Mouse (Mus musculus) right cerebral cortex, adult 2 months (tissue): ENCODE measurements around the gene Klhdc4.

Experiments used
- DNase-seq, 2 experiments: peaks; one replicate each; pipeline ENCODE4 v3.0.0; 2021 to 2022; ENCODE audit warnings: low spot score in 2 of 2

Gene Klhdc4

GRCm38 (mm10) chr8:121808032-121808431 lies 21.3 kb downstream of the Klhdc4 start:
- no peak for DNase-seq

GRCm38 (mm10) chr8:121806126-121806525 lies 23.2 kb downstream of the Klhdc4 start:
- no peak for DNase-seq

GRCm38 (mm10) chr8:121804829-121805228 lies 24.5 kb downstream of the Klhdc4 start:
- no peak for DNase-seq

GRCm38 (mm10) chr8:121798401-121798800 lies 31.0 kb downstream of the Klhdc4 start:
- no peak for DNase-seq

GRCm38 (mm10) chr8:121796406-121796805 lies 33.0 kb downstream of the Klhdc4 start:
- DNase-seq: no peak

- no peak for DNase-seq
Observed at GRCm38 (mm10) chr8:121795461-121795860, 33.9 kb downstream of the Klhdc4 start.

GRCm38 (mm10) chr8:121794151-121794550 lies 35.2 kb downstream of the Klhdc4 start:
- DNase-seq: no peak

GRCm38 (mm10) chr8:121792627-121793026 lies 36.7 kb downstream of the Klhdc4 start:
- DNase-seq: no peak

GRCm38 (mm10) chr8:121792159-121792558 lies 37.2 kb downstream of the Klhdc4 start:
- no peak for DNase-seq

GRCm38 (mm10) chr8:121788786-121789185 lies 40.6 kb downstream of the Klhdc4 start:
- DNase-seq: no peak

GRCm38 (mm10) chr8:121786542-121786941 lies 42.8 kb downstream of the Klhdc4 start:
- DNase-seq: peak; percentile 73 to 78

GRCm38 (mm10) chr8:121782493-121782892 lies 46.9 kb downstream of the Klhdc4 start:
- DNase-seq: no peak

- DNase-seq: no peak
Observed at GRCm38 (mm10) chr8:121773876-121774275, 55.5 kb downstream of the Klhdc4 start.

GRCm38 (mm10) chr8:121770845-121771752 lies 58.3 kb downstream of the Klhdc4 start:
- peak; percentile 42 to 44 for DNase-seq

- no peak for DNase-seq
Observed at GRCm38 (mm10) chr8:121769621-121770020, 59.7 kb downstream of the Klhdc4 start.

- no peak for DNase-seq
Observed at GRCm38 (mm10) chr8:121769095-121769494, 60.3 kb downstream of the Klhdc4 start.

- DNase-seq: no peak
Observed at GRCm38 (mm10) chr8:121765594-121766138, 63.7 kb downstream of the Klhdc4 start.

GRCm38 (mm10) chr8:121763700-121764013 lies 65.7 kb downstream of the Klhdc4 start:
- DNase-seq: no peak

GRCm38 (mm10) chr8:121762999-121763699 lies 66.2 kb downstream of the Klhdc4 start:
- DNase-seq: no peak

- DNase-seq: no peak
Observed at GRCm38 (mm10) chr8:121761480-121761879, 67.9 kb downstream of the Klhdc4 start.

GRCm38 (mm10) chr8:121760484-121760883 lies 68.9 kb downstream of the Klhdc4 start:
- DNase-seq: no peak

- DNase-seq: peak in 1 of 2 experiments; percentile 38
Observed at GRCm38 (mm10) chr8:121758470-121758869, 70.9 kb downstream of the Klhdc4 start.

GRCm38 (mm10) chr8:121751407-121751806 lies 78.0 kb downstream of the Klhdc4 start:
- peak in 1 of 2 experiments; percentile 68 for DNase-seq
